Mouse (Mus musculus) fibroblast of lung, adult 2 months (primary cell): ENCODE results near the gene Naaladl2.
"Not testable (repeated sequence)": the region's sequence is repeated elsewhere in the genome, so short reads cannot be mapped to it uniquely, and the experiment has no call there.

Source experiments
- DNase-seq: peaks from one replicate; pipeline ENCODE4 v3.0.0-alpha.2; 2011; ENCODE audit warnings: low read depth

Gene Naaladl2

DNA sequence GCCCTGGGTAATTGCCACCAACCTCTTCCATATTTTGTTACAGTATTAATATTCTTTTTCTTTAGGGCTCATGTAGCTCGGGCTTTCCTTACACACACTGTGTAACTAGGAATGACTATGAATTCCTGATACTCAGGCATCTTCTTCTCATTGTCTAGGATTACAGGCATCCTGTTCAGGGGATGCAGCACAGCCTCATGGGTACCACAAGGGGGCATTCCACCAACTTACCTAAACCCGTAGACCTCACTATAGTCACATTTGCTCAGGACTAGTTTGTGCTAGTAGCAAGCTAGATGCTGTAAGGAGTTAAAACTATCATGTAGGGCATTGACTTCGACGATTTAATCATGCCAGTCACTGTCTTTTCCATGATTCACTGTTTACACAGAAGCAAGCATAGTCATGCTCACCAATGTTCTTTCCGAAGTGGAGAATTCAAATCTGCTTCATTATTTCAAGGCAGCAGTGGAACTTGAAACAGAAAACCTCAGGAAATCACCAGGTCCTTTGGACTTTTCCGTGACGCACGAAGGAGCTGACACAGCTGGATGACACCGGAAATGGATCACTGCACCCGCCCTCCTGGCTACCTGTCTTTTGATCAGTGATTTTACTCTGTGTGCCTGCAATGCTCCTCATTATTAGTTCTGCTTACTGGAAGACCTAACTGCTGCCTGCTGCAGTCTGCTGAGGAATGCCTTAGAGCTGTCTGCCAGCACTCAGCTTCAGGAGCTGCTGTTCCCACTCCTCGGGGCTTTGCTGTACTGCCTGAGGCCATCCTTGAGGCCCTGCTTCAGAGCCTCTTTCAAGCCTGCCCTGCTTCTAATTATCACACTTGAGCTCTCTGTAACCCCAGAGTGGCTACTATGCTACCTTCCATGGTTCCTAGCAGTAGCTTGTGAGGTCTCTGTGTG, 822.3 kb downstream of the Naaladl2 start:
- no peak for DNase-seq

DNA sequence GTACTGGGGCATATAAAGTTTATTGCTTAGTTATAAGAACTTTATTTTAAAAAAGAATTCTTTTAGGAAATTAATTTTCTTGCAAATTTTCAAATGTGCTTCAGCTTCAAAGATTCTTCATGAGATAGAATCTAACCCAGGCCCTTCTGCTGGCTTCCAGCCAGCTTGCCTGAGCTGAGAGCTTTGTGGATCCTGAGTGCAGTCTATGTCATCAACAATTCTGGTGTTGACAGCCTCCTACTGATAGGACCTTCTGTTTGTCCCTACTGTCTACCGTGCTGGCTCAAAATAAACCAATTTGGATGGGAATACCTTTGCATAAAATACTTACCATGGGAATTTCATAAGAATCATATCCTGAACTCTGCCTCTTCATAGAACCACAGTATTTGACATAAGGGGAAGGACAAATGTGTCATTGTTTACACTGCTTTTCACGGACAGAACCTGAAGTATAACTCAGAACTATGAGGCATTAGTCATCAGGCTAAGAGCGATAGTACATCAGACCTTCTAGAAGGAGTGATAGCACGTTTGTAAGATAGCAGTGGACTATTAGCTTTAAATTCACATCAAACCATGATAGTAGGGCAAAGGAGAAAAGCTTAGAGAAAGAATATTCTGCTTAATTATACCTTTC, 829.3 kb downstream of the Naaladl2 start:
- DNase-seq, result no peak

DNA sequence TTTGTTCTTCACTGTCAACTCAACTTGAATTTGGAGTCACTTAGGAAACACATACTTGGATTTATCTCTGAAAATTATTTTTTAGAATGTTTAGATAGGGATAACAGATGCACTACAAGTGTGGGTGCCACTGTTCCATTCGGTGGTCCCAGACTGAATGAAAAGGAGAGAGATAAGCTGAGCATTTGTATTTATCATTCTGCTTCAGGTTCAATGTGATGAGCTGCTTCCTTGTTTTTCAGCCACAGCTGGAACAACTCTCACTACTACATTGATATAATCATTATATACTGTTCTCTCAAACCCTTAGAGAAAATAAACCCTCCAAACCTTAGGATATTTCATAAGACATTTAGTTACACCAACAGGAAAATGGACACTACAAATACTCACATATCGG, 918.6 kb downstream of the Naaladl2 start:
- DNase-seq, result no peak

DNA sequence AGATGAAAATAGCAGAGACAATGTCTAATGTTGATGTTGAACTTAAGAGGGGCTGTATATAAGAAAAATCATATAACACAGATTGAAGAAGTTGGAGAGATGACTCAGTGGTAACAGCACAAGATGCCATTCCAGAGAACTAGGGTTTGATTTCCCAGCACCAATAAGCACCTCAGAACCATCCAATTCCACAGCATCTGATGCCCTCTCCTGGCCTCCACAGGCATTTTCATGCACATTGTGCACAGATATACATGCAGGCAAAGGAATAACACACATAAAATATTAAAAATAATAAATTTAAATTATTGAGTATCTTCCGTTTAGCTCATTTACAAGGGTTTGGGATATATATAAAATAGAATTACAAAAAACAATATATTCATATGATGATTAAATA, 926.6 kb downstream of the Naaladl2 start:
- no peak for DNase-seq

DNA sequence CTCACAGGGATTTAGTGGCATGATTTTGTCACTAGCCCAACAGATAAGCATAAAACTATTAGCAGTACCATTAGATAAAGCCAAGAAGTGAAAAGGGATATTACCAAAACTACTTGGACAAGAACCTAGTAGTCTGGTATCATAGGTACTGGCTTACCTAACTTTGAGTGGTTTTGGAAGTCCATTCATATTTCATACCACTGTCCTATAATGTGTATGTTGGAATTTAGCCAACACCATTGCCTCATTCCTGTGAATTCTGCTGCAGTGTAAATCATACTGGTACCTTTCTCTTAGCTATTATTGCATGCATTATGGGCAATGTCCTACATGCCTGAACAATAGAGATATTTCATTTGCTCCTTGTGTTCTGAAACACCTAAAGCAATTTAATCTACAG, 977.5 kb downstream of the Naaladl2 start:
- no peak for DNase-seq

DNA sequence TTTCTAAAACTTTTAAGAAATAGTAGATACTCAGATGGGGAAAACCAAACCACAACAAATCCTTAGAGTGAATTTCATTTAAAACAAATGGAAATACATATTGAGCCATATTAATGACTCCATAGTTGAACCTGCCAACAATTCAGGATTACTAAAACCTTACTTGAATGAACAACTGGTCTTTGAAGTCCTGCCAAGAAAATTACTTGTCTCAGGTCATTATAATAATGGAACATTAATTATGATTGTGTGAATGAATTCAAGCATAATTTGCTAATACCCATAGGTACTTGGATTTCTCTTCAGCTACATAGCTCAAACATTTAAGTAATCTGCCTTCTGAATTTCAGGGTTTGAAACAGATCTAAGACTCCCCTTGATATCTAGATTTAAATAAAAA, 980.1 kb downstream of the Naaladl2 start:
- DNase-seq, result no peak

DNA sequence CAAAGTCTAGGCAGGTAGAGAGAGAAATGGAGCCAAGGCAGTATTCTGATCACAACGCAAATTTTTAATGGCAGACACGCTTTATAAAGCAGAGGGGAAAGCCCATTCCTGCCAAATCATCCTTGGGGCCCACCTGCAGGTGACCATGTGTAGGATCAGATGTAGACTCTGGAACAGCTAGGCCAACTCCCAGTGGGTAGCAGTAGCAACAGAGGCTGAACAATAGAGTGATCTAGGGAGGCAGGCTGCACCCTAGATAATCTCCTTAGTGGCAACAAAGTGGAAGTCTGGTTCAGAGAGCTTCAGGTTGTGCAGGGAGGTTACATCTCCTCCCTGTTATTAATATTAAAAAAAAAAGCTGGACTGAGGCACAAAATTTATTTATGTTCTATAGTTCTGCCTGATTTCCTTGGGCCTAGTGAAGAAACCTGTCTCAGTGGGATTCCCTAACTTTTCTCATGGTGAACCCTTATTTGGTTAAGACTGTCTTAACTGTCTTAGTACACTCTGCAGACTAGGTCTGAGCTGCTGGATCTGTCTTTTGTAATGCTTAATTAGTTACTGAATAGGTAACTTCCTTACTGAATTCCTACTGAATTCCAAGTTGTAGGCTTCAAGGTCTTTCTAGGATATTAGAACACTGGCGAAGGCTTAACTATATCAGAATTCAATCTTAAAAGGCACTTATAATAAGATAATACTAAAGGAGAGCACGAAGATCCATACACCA, 992.8 kb downstream of the Naaladl2 start:
- DNase-seq, result not testable (repeated sequence)

DNA sequence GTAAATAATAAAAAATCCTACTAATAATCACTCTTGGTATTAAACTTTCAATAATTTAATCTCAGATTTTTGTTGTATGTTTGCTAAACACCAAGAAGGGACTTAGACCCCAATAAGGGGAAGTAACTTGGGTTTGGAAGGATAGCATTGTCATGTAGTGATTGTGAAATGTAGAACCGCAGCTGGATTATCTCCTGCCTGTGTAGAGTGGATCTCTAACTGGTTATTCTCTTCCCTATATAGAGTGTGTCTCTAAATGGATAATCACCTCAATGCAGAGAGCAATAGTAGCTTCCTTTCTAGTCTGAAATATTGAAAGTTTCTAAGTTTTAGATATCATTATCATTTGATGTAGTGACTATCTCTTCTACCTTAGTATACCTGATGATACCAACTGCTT, 1001.3 kb downstream of the Naaladl2 start:
- no peak for DNase-seq

DNA sequence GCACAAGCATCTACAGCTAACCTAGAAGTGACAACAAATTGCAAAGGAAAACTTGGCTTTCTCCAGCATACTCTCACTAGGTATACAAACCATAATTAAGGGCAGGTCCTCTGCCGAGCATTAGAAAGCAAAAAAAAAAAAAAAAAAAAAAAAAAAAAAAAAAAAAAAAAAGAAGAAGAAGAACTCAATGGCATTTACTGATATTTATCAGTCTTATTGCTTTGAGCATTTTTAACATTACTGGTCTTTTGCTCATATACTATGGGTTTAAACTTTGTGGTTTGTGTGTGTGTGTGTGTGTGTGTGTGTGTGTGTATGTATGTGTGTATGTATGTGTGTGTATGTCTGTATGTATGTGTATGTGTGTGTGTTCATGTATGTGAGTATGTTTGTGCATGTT, 1006.1 kb downstream of the Naaladl2 start:
- DNase-seq, result no peak

DNA sequence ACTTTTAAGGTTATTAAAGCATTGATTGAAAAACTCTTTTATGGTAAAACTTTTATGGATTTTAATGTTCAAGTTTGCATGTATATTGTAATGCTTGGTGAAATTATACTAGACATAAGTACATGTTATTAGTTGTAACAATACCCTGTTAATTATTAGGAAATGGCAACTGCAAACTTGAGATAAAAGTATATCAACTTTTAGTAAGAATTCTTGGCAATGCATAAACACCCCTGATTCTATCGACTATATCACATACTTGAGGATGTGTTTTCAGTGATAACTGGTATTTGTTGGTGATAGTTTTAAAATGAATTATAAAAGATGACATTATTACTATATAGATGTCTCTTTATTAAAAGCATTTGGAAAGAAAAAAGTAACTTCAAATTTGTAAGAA, 1017.9 kb downstream of the Naaladl2 start:
- no peak for DNase-seq

DNA sequence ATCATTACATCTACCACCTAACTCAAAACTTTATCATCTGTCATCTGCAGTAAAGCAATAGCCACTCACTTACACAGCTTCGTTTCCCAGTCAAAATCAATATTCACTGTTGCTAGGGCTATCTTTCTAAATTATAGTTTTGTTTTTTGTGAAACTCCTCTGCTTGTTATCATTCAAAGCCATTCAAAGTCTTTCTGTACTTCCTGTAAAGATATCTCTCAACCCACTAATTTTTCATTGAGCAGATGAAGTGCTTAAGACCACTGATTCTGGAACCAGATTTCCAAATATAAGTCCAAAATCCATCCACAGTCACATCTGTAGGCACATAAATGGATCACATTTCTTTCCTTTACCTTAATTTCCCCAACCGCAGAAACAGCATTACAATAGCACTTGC, 1020.0 kb downstream of the Naaladl2 start:
- DNase-seq, result no peak

DNA sequence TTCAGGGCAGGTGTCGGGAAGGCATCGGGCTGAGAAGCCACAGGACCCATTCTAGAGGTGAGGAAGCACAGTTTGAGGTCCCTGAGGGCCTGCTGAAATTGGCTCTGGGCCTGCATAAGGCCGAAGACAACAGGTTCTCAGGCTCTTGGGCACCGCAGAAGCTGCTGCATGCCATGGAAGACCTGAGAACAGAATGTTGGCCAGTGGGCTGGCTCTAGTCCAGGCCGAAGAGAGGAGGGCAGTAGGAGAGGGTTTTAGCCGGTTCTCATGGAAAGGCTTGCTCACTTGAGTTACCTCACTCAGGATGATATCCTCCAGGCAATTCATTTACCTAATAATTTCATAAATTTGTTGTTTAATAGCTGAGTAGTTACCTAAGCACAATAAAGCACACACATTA, 1025.9 kb downstream of the Naaladl2 start:
- no peak for DNase-seq

DNA sequence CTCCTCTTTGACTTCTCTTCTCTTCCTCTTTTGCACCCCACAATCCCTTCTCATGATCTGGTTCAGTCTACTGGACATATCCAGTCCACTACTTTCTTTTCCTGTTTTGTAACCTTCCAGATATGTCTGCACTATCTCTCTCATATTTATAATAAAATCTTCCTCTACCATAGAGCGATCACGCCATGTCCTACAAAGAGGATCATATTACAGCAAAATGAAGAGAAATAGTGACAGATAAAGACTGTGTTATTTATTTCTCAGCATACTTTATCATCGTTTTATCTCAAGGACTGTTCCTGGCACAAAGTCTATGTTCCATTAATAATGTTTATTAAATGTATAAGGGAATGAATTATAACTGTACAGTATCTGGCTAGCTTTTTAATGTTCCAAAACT, 1029.2 kb downstream of the Naaladl2 start:
- DNase-seq, result no peak

DNA sequence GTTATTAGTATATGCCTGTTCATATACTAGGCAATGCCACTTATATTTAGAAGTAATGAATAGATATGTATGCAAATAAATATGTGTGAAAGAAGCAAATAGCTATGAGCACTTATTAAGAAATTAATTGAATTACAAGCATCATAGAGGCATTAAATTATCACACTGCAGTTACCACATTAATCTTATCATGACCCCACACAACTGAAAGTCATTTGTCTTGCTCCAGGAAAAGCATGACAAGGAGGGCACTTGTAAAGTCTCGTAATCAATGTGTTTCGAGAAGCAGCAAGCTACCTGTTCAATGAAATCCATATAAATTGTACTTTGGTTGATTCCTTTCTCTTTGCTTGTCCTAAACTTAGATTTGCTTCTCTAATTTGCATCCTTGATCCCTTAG, 1030.7 kb downstream of the Naaladl2 start:
- no peak for DNase-seq

DNA sequence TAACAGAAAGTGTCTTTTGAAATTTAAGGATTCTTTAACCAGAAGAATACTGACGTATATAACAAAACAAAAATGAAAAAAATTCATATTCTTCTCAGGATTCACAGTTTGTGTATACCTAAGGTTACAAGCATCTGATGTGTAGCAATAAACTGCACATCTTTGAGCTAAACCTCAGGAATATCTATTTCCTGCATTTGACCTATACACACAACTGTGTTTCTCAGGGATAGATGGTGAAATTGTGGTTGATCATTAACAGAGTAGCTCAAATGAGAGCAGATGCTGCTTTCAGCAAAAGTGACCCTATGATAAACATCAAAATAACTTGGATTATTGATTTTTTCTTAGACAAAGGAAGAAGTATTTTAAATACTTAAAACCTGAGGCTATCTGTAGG, 1037.7 kb downstream of the Naaladl2 start:
- no peak for DNase-seq

DNA sequence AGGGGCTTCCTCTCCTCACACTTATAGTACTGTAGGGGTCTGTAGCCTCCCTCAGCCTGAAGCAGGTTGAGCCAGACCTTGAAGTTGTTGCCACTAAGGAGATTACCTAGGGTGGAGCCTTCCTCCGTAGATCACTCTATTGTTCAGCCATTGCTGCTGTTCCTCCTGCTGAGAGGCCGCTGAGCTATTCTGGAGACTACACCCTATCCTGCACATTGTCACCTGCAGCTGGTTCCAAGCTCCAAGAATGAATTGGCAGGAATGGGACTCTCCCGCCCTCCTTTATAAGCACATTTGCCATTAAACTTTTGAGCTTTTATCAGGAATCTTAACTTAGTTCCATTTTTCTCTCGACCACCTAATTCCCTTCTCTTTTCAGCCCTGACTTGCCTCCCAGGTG, 1064.3 kb downstream of the Naaladl2 start:
- no peak for DNase-seq

DNA sequence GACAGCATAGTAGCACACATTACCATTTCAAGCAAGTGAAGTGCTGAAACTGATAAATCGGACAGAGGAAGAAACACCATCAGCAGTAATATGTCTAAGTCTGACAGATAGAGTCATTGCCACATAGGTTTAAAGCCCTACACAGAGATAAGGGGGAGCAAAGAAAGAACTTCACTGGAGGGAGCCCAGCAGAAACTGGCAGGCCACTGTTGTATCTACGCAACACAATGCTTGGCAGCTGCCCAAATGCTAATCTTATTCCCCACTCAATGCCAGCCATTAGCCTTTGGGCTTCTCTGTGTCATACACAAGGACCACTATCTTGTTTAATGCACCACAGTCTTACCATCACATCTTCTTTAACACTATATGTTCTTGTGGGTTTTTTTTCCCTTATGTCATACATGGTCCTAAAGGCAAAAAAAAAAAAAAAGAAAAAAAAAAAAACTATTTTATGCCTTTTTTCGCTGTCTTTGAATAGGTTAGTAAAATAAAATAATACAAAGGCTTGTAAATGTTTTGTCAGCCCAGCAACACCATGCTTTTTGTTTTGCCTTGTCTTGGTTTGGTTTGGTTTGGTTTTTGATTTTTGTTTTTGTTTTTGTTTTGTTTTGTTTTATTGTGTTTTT, 1072.8 kb downstream of the Naaladl2 start:
- no peak for DNase-seq

DNA sequence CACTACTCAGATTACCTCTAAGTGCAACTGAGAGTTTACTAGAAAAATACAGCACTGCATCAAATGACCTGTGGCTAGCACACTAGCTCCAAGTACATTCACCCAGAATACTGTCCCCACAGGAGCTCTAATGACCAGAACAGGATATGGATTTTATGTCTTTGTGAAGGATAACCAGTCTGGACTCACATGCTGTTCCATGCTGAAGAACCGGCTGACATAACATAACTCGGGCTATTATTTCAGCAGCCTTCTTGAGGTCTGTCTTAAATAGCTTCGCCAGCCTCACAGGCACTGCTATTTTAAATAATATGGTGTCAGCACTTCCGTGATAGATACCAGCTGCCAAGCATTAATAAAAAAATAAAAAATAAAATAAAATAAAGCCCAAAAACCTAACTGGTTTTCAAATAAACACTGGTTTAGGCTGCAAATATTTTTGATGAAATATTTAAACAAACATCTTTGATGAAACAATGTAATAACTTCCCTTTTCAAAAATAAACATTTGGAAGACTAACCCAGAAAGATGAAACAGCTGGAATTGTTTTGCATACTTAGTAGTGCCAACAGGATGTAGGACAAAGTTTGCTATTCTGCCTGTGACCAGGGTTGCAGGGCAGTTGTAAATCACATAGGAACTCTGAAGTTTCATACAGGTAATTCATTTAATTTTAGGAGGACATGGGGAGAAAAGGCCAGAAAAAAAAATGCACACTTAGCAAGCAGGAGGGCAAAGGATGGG, 1073.5 kb downstream of the Naaladl2 start:
- DNase-seq, result no peak

DNA sequence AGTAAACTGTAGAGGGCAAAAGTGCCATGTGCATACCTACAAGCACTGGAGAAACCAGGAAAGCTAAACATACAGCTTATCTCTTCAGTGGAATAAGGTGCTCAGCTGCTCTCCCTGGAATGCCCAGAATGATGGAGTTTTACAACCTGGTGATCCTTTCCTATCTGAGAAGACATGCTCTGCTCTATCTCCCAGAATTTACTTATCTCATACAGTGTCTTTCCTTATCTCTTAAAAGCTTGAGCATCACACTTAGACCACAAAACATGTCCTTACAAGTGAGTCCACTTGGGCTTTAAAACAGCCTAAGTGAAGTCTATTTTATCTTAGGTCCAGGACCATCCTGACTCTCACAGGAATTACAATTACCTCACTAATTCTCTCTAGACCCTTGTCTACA, 1095.8 kb downstream of the Naaladl2 start:
- DNase-seq, result no peak

DNA sequence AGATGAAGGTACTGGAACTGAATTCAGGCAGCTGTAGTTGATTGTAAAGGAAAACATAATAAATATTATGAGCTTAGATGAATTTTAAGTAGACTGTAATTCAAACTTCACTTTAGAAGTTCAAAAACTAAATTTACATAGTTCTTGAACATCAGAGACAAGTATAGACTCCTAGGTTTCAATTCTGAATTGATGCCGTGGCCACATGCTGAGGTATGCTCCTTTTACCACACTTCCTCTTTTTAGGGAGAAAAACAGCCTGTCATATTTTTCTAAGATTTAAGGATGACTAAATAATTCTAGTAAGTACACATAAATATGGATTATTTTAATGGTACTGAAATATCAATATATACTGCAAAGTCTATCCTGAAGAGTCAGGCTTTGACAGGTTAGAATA, 1142.3 kb downstream of the Naaladl2 start:
- DNase-seq, result no peak

DNA sequence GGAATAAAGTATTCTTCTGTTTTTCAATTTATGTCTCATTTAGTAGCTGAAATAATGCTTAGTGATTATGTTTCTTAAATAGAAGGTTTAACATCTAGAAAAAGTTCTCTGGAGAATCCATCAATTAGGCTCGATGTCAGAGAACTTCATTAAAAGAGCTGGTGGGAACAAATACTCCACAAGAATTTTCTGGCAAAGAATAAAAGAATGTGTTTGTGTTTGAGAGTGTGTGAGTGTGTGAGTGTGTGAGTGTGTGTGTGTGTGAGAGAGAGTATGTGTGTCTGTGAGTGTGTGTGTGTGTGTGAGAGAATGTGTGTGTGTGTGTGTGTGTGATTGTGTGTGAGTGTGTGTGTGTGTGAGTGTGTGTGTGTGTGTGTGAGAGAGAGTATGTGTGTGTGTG, 1170.3 kb downstream of the Naaladl2 start:
- DNase-seq, result no peak
